Mouse (Mus musculus) hindbrain, embryonic 11.5 days (tissue): Measurements from ENCODE around the gene Plk2. TPM values are rescaled to one million over a fixed set of nuclear protein-coding genes. Genes with fewer than 3 reads are reported as not detected.
A peak's percentile ranks its signal among the peaks of the same experiment; 100 is the strongest.
"Not testable (repeated sequence)": the region's sequence is repeated elsewhere in the genome, so short reads cannot be mapped to it uniquely, and the experiment has no call there.

ENCODE experiments used
- ATAC-seq: fragments of 200-750 bp; cut with Nextera tagmentation; 2 replicates; pipeline ENCODE4 v1.8.0; 2017; ENCODE audit warnings: mild to moderate bottlenecking, moderate TSS enrichment, moderate library complexity; ENCODE audit not compliant: low FRiP score
- DNase-seq: peaks from one replicate; pipeline ENCODE4 v3.0.0-alpha.2; 2015; ENCODE audit warnings: low spot score
- H3K27ac ChIP-seq: fragments of 300-500 bp; sonication (generic); 2 replicates; pipeline ENCODE4 v1.5.1; 2014; ENCODE audit warnings: mild to moderate bottlenecking, low read depth, low read length
- H3K27me3 ChIP-seq: fragments of 300-500 bp; sonication (generic); 2 replicates; pipeline ENCODE4 v1.6.1; 2014; ENCODE audit warnings: mild to moderate bottlenecking, low read length, moderate library complexity, mixed read lengths; ENCODE audit not compliant: control insufficient read depth, insufficient read depth
- H3K36me3 ChIP-seq: fragments of 300-500 bp; sonication (generic); 2 replicates; pipeline ENCODE4 v1.6.1; 2014; ENCODE audit warnings: mild to moderate bottlenecking, low read length, moderate library complexity, mixed read lengths; ENCODE audit not compliant: control insufficient read depth, insufficient read depth
- H3K4me1 ChIP-seq: fragments of 300-500 bp; sonication (generic); replicated peaks from 2 replicates; pipeline ENCODE4 v1.6.1; 2014; ENCODE audit warnings: low read length, mixed read lengths; ENCODE audit not compliant: control insufficient read depth, insufficient read depth
- H3K4me2 ChIP-seq: fragments of 300-500 bp; sonication (generic); replicated peaks from 2 replicates; pipeline ENCODE4 v1.6.1; 2014; ENCODE audit warnings: mild to moderate bottlenecking, low read depth, low read length
- H3K4me3 ChIP-seq: fragments of 300-500 bp; sonication (generic); 2 replicates; pipeline ENCODE4 v1.5.1; 2014; ENCODE audit warnings: low read depth, low read length
- H3K9ac ChIP-seq: fragments of 300-500 bp; sonication (generic); 2 replicates; pipeline ENCODE4 v1.6.1; 2014; ENCODE audit warnings: low read depth, low read length
- H3K9me3 ChIP-seq: fragments of 300-500 bp; sonication (generic); 2 replicates; pipeline ENCODE4 v1.6.1; 2016; ENCODE audit warnings: low read length; ENCODE audit not compliant: control insufficient read depth
- WGBS: fragments of 180-500 bp; shearing (Covaris S2); extraction: QIAGEN DNeasy Blood & Tissue Kit; methylation state at CpG from one replicate; pipeline ENCODE4 v1.1.7; 2014; 5-methylcytosine and 5-hydroxymethylcytosine counted together
- polyA plus RNA-seq: library from polyadenylated mRNA; unstranded; fragments of >200 nt; fragmentation: Nextera tagmentation; extraction: Ambion mirVana; gene quantifications from 2 replicates; pipeline ENCODE4 v1.2.1, GENCODE M21; 2014

The Plk2 gene
- polyA plus RNA-seq, 1 experiment from 2014 or later = 103 TPM

DNA sequence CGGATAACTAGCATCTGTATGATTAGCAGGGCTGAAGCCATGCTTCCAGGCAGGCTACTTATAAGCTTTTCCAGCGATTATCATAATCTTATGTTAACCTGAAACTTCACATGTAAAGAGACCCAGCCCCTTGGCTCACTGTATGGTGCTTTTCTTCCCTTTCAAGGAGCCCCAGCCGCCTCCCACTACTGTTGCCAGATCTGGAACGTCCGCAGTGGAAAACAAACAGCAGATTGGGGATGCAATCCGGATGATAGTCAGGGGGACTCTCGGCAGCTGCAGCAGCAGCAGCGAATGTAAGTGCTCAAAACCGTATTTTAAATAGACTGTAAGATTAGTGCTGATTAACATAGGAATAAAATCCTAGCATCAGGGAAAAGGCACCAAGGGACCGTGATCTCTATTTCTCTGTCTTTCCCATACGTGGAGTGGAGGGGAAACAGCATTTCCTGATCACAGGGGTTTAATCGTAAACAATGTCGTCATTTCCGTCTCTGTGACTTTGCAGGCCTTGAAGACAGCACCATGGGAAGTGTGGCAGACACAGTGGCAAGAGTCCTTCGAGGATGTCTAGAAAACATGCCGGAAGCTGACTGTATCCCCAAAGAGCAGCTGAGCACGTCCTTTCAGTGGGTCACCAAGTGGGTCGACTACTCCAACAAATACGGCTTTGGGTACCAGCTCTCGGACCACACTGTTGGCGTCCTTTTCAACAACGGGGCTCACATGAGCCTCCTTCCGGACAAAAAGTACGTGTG is 3.8 kb downstream of the Plk2 start:
- ATAC-seq = no peak
- Histone ChIP-seq H3K27me3 (no peaks in the 10 kb centered on the region), H3K9ac (no peak overlapping the region), H3K4me3 (no peak overlapping the region), H3K36me3 (peaks cover 9% of the 10 kb centered on the region; the same call in 1 of the 2 replicates), H3K4me2 (no peak overlapping the region), H3K9me3 (no peaks in the 10 kb centered on the region), H3K27ac (no peak overlapping the region), H3K4me1 (no peaks in the 10 kb centered on the region)
- DNase-seq = no peak
- WGBS = 73% methylated on average over 24 of the region's 24 CpGs

DNA sequence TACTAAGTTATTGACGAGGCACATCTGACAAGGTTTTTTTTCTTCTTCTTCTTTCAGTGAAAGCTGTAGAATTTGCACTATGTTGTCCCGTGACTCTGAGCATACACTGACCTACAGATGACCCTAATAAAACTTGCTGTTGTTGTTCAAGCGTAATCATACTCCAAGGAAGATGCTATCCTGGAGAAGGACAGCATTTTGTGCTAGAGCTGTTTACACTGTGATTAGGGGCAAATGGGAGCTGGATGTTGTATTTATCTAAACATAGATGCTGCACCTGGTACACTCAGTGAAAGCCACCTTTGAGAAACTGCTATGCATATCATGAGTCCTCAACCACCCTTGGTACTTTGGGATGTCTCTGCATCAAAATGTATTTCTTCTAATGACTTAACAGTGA is 6.6 kb downstream of the Plk2 start:
- Histone ChIP-seq H3K4me2 (no peak overlapping the region), H3K9me3 (no peaks in the 10 kb centered on the region), H3K4me3 (no peak overlapping the region), H3K36me3 (peaks cover 9% of the 10 kb centered on the region; the same call in 1 of the 2 replicates), H3K9ac (no peak overlapping the region), H3K27me3 (no peaks in the 10 kb centered on the region), H3K4me1 (no peaks in the 10 kb centered on the region), H3K27ac (no peak overlapping the region)
- no peak for DNase-seq
- WGBS = 89% methylated on average over 3 of the region's 3 CpGs
- no peak for ATAC-seq

DNA sequence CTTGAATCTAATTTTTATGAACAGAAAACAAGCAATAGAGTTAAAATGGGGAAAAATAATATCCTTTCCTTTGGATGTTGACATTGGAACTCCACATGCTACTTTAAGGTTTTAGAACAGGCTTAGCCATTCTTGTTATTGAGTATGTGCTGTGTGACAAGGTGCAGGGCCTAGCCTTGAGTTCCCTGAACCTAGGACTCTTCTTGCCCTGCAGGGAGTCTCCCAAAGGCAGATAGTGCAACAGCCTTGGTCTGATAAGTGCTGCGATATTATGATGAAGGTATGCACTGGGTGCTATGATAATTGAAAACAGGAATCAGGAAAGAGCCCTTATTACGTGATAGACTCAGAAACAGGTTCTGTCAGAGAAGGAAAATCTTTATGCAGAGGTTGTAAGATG is 7.0 kb downstream of the Plk2 start:
- H3K36me3 ChIP-seq = peaks cover 9% of the 10 kb centered on the region; the same call in 1 of the 2 replicates
- H3K9me3 ChIP-seq = no peaks in the 10 kb centered on the region
- 91% methylated on average over 2 of the region's 2 CpGs for WGBS
- DNase-seq (no peak), ATAC-seq (no peak)
- H3K4me3 ChIP-seq = no peak overlapping the region
- H3K27me3 ChIP-seq = no peaks in the 10 kb centered on the region
- no peak overlapping the region for H3K4me2 ChIP-seq
- no peaks in the 10 kb centered on the region for H3K4me1 ChIP-seq
- no peak overlapping the region for H3K27ac ChIP-seq
- no peak overlapping the region for H3K9ac ChIP-seq

DNA sequence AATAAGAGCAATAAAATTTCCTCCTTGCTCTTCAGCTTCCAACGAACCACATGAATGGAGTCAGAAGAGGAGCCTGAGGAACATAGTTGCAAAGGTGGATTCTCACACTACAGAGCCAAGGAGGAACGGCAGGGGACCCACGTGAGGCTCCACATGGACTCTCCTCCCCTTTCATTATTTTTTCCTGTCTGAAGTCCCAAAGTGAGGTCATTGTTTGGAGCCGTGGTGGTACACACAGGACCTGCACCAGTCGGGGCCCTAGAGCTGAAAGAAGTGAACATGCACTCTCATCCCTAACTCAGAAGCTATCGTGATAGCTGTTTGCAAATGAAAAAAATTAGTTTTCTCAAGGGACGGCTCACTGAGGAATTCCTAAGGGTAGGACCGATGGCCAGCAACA is 9.2 kb downstream of the Plk2 start:
- 72% methylated on average over 8 of the region's 8 CpGs for WGBS
- Histone ChIP-seq H3K9ac (no peak overlapping the region), H3K9me3 (no peaks in the 10 kb centered on the region), H3K27ac (no peak overlapping the region), H3K36me3 (peaks cover 3% of the 10 kb centered on the region; the same call in 1 of the 2 replicates), H3K4me2 (no peak overlapping the region), H3K4me3 (no peak overlapping the region), H3K27me3 (no peaks in the 10 kb centered on the region), H3K4me1 (no peaks in the 10 kb centered on the region)
- ATAC-seq (no peak), DNase-seq (no peak)

DNA sequence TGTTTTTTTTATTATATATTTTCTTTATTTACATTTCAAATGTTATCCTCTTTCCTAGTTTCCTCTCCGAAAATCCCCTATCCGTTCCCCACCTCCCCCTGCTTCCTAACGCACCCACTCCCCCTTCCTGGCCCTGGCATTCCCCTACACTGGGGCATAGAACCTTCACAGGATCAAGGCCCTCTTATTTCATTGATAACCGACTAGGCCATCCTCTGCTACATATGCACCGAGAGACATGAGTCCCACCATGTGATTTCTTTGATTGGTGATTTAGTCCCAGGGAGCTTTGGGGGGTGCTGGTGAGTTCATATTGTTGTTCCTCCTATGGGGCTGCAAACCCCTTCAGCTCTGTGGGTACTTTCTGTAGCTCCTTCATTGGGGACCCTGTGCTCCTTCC is 9.8 kb downstream of the Plk2 start:
- H3K4me1 ChIP-seq, H3K27ac ChIP-seq, H3K4me3 ChIP-seq, DNase-seq, H3K4me2 ChIP-seq, ATAC-seq, H3K9ac ChIP-seq, H3K36me3 ChIP-seq, H3K9me3 ChIP-seq, H3K27me3 ChIP-seq: not testable (repeated sequence)
- WGBS = 85% methylated on average over 5 of the region's 5 CpGs

DNA sequence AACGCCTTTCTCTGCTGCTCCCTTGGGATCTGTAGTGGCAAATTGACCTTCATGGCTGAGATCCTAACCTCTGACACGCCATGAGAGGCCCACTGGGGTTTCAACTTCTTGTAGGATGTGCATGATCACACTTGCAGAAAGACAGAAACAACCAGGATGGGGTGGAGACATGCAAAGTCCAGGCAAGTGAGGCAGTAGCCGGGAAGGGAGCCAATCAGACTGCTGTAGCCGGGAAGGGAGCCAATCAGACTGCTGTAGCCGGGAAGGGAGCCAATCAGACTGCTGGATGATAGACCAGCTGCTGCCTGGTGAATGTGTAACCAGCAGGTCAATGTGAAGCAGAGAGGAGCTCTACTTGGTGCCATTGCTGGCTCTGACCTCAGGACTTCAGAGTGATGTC is 11.3 kb downstream of the Plk2 start:
- DNase-seq (no peak), ATAC-seq (peak; percentile 53; the same call in 1 of the 2 replicates)
- H3K27me3 ChIP-seq = no peaks in the 10 kb centered on the region
- no peak overlapping the region for H3K27ac ChIP-seq
- no peak overlapping the region for H3K4me2 ChIP-seq
- H3K9me3 ChIP-seq = no peaks in the 10 kb centered on the region
- no peak overlapping the region for H3K4me3 ChIP-seq
- H3K9ac ChIP-seq = no peak overlapping the region
- no peaks in the 10 kb centered on the region for H3K36me3 ChIP-seq
- WGBS = 72% methylated on average over 5 of the region's 5 CpGs
- no peaks in the 10 kb centered on the region for H3K4me1 ChIP-seq

DNA sequence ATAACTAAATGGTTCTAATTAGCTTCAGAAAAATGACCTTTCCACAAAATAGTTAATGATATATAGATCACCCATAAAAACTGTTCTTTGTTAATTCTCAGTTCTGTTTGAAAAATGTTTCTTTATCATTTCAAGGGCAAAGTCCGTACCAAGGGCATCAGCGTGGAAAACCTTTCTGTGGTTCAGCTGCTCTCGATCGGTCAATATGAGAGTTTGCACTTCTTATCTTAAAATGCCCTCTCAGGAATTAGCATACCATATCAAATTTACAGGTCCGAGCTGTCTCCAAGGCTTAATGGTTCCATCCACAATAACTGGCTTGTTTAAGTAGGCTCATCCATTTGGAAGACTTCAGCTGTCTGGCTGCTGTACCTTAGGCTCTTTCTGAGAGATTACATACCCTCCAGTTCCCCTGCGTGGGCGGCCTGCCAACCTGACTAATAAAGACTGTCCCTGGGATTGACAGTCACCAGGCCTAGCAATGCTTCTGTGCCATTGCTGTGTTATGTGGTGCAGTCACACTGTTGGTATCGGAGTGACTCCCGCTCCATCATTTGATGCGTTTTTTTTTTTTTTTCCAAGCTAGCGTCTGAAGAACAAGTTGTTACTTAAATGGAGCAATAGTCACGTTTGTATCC is 17.8 kb downstream of the Plk2 start:
- Histone ChIP-seq H3K27me3 (no peaks in the 10 kb centered on the region), H3K9ac (no peak overlapping the region), H3K4me1 (no peaks in the 10 kb centered on the region), H3K36me3 (no peaks in the 10 kb centered on the region), H3K9me3 (no peaks in the 10 kb centered on the region), H3K4me3 (no peak overlapping the region), H3K4me2 (no peak overlapping the region), H3K27ac (no peak overlapping the region)
- 91% methylated on average over 12 of the region's 12 CpGs for WGBS
- ATAC-seq (no peak), DNase-seq (no peak)

DNA sequence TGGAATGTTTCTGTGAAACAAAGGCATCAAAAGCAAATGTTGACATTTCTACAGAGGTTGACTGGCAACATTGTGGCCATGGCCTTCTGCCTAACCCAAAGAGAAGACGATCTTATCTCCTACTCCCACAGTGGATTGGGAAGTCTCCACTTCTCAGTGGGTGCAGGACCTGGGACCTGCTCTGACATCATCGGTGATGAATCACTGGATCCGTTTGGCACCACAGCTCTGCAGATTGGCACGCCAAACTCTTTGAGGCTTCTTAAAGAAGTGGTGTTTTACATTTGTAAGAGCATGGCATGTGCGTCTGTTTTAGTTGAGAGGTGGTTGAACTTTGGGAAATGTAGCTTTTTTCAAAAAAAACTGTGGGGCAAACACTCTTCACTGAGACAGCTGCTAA is 23.8 kb downstream of the Plk2 start:
- Histone ChIP-seq H3K4me2 (no peak overlapping the region), H3K4me1 (no peaks in the 10 kb centered on the region), H3K36me3 (no peaks in the 10 kb centered on the region), H3K27ac (no peak overlapping the region), H3K27me3 (no peaks in the 10 kb centered on the region), H3K4me3 (no peak overlapping the region), H3K9ac (no peak overlapping the region), H3K9me3 (no peaks in the 10 kb centered on the region)
- DNase-seq (no peak), ATAC-seq (no peak)
- 91% methylated on average over 5 of the region's 5 CpGs for WGBS

DNA sequence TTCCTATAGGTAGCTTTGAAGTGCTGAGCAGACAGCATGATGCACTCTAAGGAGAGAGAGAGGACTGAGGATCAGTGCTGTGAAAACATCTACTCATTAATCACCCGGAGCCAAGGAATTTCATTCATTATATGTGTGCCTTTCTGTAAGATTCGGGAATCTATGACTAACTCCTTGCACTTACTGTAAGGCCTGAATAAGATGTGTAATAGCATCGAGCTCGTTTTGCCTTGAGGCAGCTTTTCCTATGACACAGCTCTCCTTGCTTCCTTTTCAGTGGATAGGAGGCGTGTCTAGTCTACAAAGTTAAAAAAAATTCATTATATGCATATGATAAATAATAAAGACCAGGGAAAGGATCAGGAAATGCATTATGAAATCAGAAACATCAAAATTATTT is 24.8 kb downstream of the Plk2 start:
- no peaks in the 10 kb centered on the region for H3K9me3 ChIP-seq
- no peak overlapping the region for H3K9ac ChIP-seq
- no peak overlapping the region for H3K27ac ChIP-seq
- 85% methylated on average over 5 of the region's 5 CpGs for WGBS
- no peak overlapping the region for H3K4me2 ChIP-seq
- H3K4me1 ChIP-seq = no peaks in the 10 kb centered on the region
- no peaks in the 10 kb centered on the region for H3K27me3 ChIP-seq
- ATAC-seq (no peak), DNase-seq (no peak)
- no peak overlapping the region for H3K4me3 ChIP-seq
- no peaks in the 10 kb centered on the region for H3K36me3 ChIP-seq
